Mouse (Mus musculus): ENCODE data around the gene Hnrnph2. TPM values are rescaled to one million over a fixed set of nuclear protein-coding genes. Genes with fewer than 3 reads are reported as not detected.

Gene Hnrnph2
- total RNA-seq, 2 experiments from 2014 or later = 132 to 133 TPM

Other genes starting within 250 kb of the Hnrnph2 start
- gene Drp2, start 196.6 kb upstream of the Hnrnph2 start, total RNA-seq (2021) = 10 to 100 TPM; 53.9 to 55.4 TPM
- not detected for gene Taf7l, start 124.7 kb upstream of the Hnrnph2 start, total RNA-seq (2021)
- gene Timm8a1, start 59.3 kb upstream of the Hnrnph2 start, total RNA-seq (2021) = 10 to 100 TPM; 20.2 to 26.5 TPM
- 1 to 10 TPM in 1 of 2 experiments, under 1 TPM in 1; 0.93 to 1.6 TPM for gene Btk, start 17.6 kb upstream of the Hnrnph2 start, total RNA-seq (2021)
- gene Rpl36a, start 15.5 kb upstream of the Hnrnph2 start, total RNA-seq (2021) = 100 to 1,000 TPM; 157 to 158 TPM
- gene Gla, start 54 bp upstream of the Hnrnph2 start, total RNA-seq (2021) = 1 to 10 TPM; 8.8 to 9.2 TPM
- 10 to 100 TPM; 51.3 to 51.5 TPM for gene Armcx4, start 85.3 kb downstream of the Hnrnph2 start, total RNA-seq (2021)
- 10 to 100 TPM; 58.2 to 72.7 TPM for gene Armcx1, start 116.8 kb downstream of the Hnrnph2 start, total RNA-seq (2021)
- 1 to 10 TPM; 7.0 to 8.9 TPM for gene Armcx6, start 150.2 kb downstream of the Hnrnph2 start, total RNA-seq (2021)
- 10 to 100 TPM; 82.9 to 91.2 TPM for gene Armcx3, start 155.4 kb downstream of the Hnrnph2 start, total RNA-seq (2021)
- 10 to 100 TPM; 90.3 to 94.4 TPM for gene Armcx2, start 208.0 kb downstream of the Hnrnph2 start, total RNA-seq (2021)

Measured in left cerebral cortex, postnatal 10 days (tissue).